Mouse (Mus musculus): ENCODE measurements around the gene Opn4. TPM values are rescaled to one million over a fixed set of nuclear protein-coding genes. Genes with fewer than 3 reads are reported as not detected.

Gene Opn4
- polyA plus RNA-seq, 1 experiment from 2014 or later: 0.16 TPM

- H3K4me1 ChIP-seq (replicated peaks): peaks cover 5% of the 10 kb centered on the region
- H3K27me3 ChIP-seq: no peaks in the 10 kb centered on the region
- no peak for ATAC-seq
- H3K27ac ChIP-seq: no peak overlapping the region
- H3K9ac ChIP-seq (replicated peaks): no peak overlapping the region
- H3K9me3 ChIP-seq: no peaks in the 10 kb centered on the region
- no peak overlapping the region for H3K4me3 ChIP-seq (replicated peaks)
- 93% methylated on average over 8 of the region's 8 CpGs for WGBS
- H3K4me2 ChIP-seq (replicated peaks): no peak overlapping the region
- no peaks in the 10 kb centered on the region for H3K36me3 ChIP-seq
Observed at GRCm38 (mm10) chr14:34589185-34589713, 10.7 kb downstream of the Opn4 start.

- no peak for ATAC-seq
- no peaks in the 10 kb centered on the region for H3K9me3 ChIP-seq
- H3K36me3 ChIP-seq: no peaks in the 10 kb centered on the region
- no peak within 1 kb of the TSS for H3K9ac ChIP-seq (replicated peaks)
- WGBS: 84% methylated on average over 8 of the region's 8 CpGs
- H3K4me1 ChIP-seq (replicated peaks): peaks cover 5% of the 10 kb centered on the region
- no peaks in the 10 kb centered on the region for H3K27me3 ChIP-seq
- no peak within 1 kb of the TSS for H3K27ac ChIP-seq
- H3K4me3 ChIP-seq (replicated peaks): no peak within 1 kb of the TSS
- no peak within 1 kb of the TSS for H3K4me2 ChIP-seq (replicated peaks)
Observed at GRCm38 (mm10) chr14:34588498-34588897, 11.4 kb downstream of the Opn4 start, which contains the start of gene Ldb3. Ldb3 (minus strand) TSS chr14:34588682.

GRCm38 (mm10) chr14:34588005-34588404 lies 11.9 kb downstream of the Opn4 start:
- Histone ChIP-seq H3K9ac (replicated peaks) (no peak overlapping the region), H3K4me3 (replicated peaks) (no peak overlapping the region), H3K27ac (no peak overlapping the region), H3K4me2 (replicated peaks) (no peak overlapping the region), H3K9me3 (no peaks in the 10 kb centered on the region), H3K4me1 (replicated peaks) (peaks cover 5% of the 10 kb centered on the region), H3K27me3 (no peaks in the 10 kb centered on the region), H3K36me3 (no peaks in the 10 kb centered on the region)
- ATAC-seq: no peak
- WGBS: 80% methylated on average over 5 of the region's 5 CpGs

- Histone ChIP-seq H3K9me3 (no peaks in the 10 kb centered on the region), H3K36me3 (no peaks in the 10 kb centered on the region), H3K9ac (replicated peaks) (no peak overlapping the region), H3K27me3 (no peaks in the 10 kb centered on the region), H3K4me3 (replicated peaks) (no peak overlapping the region), H3K4me1 (replicated peaks) (peaks cover 5% of the 10 kb centered on the region), H3K4me2 (replicated peaks) (no peak overlapping the region), H3K27ac (no peak overlapping the region)
- no peak for ATAC-seq
- 86% methylated on average over 3 of the region's 3 CpGs for WGBS
Observed at GRCm38 (mm10) chr14:34586871-34587270, 13.1 kb downstream of the Opn4 start.

GRCm38 (mm10) chr14:34585358-34586105 lies 14.4 kb downstream of the Opn4 start:
- Histone ChIP-seq H3K4me2 (replicated peaks) (no peak overlapping the region), H3K9ac (replicated peaks) (no peak overlapping the region), H3K36me3 (no peaks in the 10 kb centered on the region), H3K27ac (no peak overlapping the region), H3K9me3 (no peaks in the 10 kb centered on the region), H3K4me1 (replicated peaks) (peaks cover under 1% of the 10 kb centered on the region; the same call in 1 of the 2 replicates), H3K4me3 (replicated peaks) (no peak overlapping the region), H3K27me3 (no peaks in the 10 kb centered on the region)
- WGBS: 92% methylated on average over 9 of the region's 9 CpGs
- ATAC-seq: no peak

- Histone ChIP-seq H3K9me3 (no peaks in the 10 kb centered on the region), H3K36me3 (no peaks in the 10 kb centered on the region), H3K27me3 (no peaks in the 10 kb centered on the region), H3K9ac (replicated peaks) (no peak overlapping the region), H3K4me1 (replicated peaks) (no peaks in the 10 kb centered on the region), H3K4me2 (replicated peaks) (no peak overlapping the region), H3K4me3 (replicated peaks) (no peak overlapping the region), H3K27ac (no peak overlapping the region)
- 76% methylated on average over 3 of the region's 3 CpGs for WGBS
- ATAC-seq: no peak
Observed at GRCm38 (mm10) chr14:34582740-34583427, 17.1 kb downstream of the Opn4 start.

GRCm38 (mm10) chr14:34576858-34577257 lies 23.1 kb downstream of the Opn4 start:
- H3K36me3 ChIP-seq: no peaks in the 10 kb centered on the region
- H3K27me3 ChIP-seq: no peaks in the 10 kb centered on the region
- no peaks in the 10 kb centered on the region for H3K4me1 ChIP-seq (replicated peaks)
- H3K9me3 ChIP-seq: no peaks in the 10 kb centered on the region
- H3K9ac ChIP-seq (replicated peaks): no peak overlapping the region
- WGBS: 86% methylated on average over 4 of the region's 4 CpGs
- H3K27ac ChIP-seq: no peak overlapping the region
- H3K4me3 ChIP-seq (replicated peaks): no peak overlapping the region
- no peak overlapping the region for H3K4me2 ChIP-seq (replicated peaks)
- 0 out of 2 replicates have a peak, but pooled peaks have one; percentile 35 for ATAC-seq

- H3K27ac ChIP-seq: no peak overlapping the region
- H3K9ac ChIP-seq (replicated peaks): no peak overlapping the region
- H3K36me3 ChIP-seq: no peaks in the 10 kb centered on the region
- WGBS: 69% methylated on average over 2 of the region's 2 CpGs
- H3K27me3 ChIP-seq: 0 out of 2 replicates have a peak, but pooled peaks cover 5% of the 10 kb centered on the region
- no peak for ATAC-seq
- no peaks in the 10 kb centered on the region for H3K4me1 ChIP-seq (replicated peaks)
- H3K4me2 ChIP-seq (replicated peaks): no peak overlapping the region
- H3K4me3 ChIP-seq (replicated peaks): no peak overlapping the region
- H3K9me3 ChIP-seq: no peaks in the 10 kb centered on the region
Observed at GRCm38 (mm10) chr14:34574068-34574467, 25.9 kb downstream of the Opn4 start.

GRCm38 (mm10) chr14:34573348-34573913 lies 26.5 kb downstream of the Opn4 start:
- H3K9ac ChIP-seq (replicated peaks): no peak overlapping the region
- no peak for ATAC-seq
- H3K36me3 ChIP-seq: no peaks in the 10 kb centered on the region

GRCm38 (mm10) chr14:34571610-34572387 lies 28.1 kb downstream of the Opn4 start:
- 87% methylated on average over 17 of the region's 17 CpGs for WGBS
- Histone ChIP-seq H3K9me3 (no peaks in the 10 kb centered on the region), H3K4me2 (replicated peaks) (no peak overlapping the region), H3K4me3 (replicated peaks) (no peak overlapping the region), H3K36me3 (no peaks in the 10 kb centered on the region), H3K9ac (replicated peaks) (no peak overlapping the region), H3K27ac (no peak overlapping the region), H3K27me3 (0 out of 2 replicates have a peak, but pooled peaks cover 11% of the 10 kb centered on the region), H3K4me1 (replicated peaks) (no peaks in the 10 kb centered on the region)
- ATAC-seq: no peak

More at GRCm38 (mm10) chr14:34573348-34573913, 26.5 kb downstream of the Opn4 start:
- no peaks in the 10 kb centered on the region for H3K4me1 ChIP-seq (replicated peaks)
- no peak overlapping the region for H3K4me3 ChIP-seq (replicated peaks)
- H3K9me3 ChIP-seq: no peaks in the 10 kb centered on the region
- no peak overlapping the region for H3K4me2 ChIP-seq (replicated peaks)
- 0 out of 2 replicates have a peak, but pooled peaks cover 11% of the 10 kb centered on the region for H3K27me3 ChIP-seq
- no peak overlapping the region for H3K27ac ChIP-seq
- 73% methylated on average over 9 of the region's 9 CpGs for WGBS

- WGBS: 92% methylated on average over 4 of the region's 4 CpGs
- Histone ChIP-seq H3K36me3 (no peaks in the 10 kb centered on the region), H3K4me3 (replicated peaks) (no peak overlapping the region), H3K4me2 (replicated peaks) (no peak overlapping the region), H3K9me3 (no peaks in the 10 kb centered on the region), H3K27ac (no peak overlapping the region), H3K4me1 (replicated peaks) (no peaks in the 10 kb centered on the region), H3K9ac (replicated peaks) (no peak overlapping the region), H3K27me3 (0 out of 2 replicates have a peak, but pooled peaks cover 11% of the 10 kb centered on the region)
- no peak for ATAC-seq
Observed at GRCm38 (mm10) chr14:34570903-34571302, 29.0 kb downstream of the Opn4 start.
